Mouse (Mus musculus) forebrain, embryonic 14.5 days (tissue): ENCODE measurements around the gene Cntf. TPM values are rescaled to one million over a fixed set of nuclear protein-coding genes. Genes with fewer than 3 reads are reported as not detected.
"Not testable (repeated sequence)": the region's sequence is repeated elsewhere in the genome, so short reads cannot be mapped to it uniquely, and the experiment has no call there.

Experiments used
- ATAC-seq: fragments of 200-750 bp; cut with Nextera tagmentation; 2 replicates; pipeline ENCODE4 v1.8.0; 2017; ENCODE audit warnings: mild to moderate bottlenecking, moderate library complexity
- DNase-seq: peaks from one replicate; pipeline ENCODE4 v3.0.0-alpha.2; 2015; ENCODE audit warnings: low spot score
- H3K27ac ChIP-seq: fragments of 300-500 bp; sonication (generic); 2 replicates; pipeline ENCODE4 v1.5.1; 2014; ENCODE audit warnings: low read depth, mild to moderate bottlenecking, control low read depth, low read length, moderate library complexity
- H3K27me3 ChIP-seq: fragments of 300-500 bp; sonication (generic); replicated peaks from 2 replicates; pipeline ENCODE4 v1.6.1; 2014; ENCODE audit warnings: low read length, control low read depth, mixed read lengths; ENCODE audit not compliant: control insufficient read depth, insufficient read depth
- H3K36me3 ChIP-seq: fragments of 300-500 bp; sonication (generic); 2 replicates; pipeline ENCODE4 v1.6.1; 2014; ENCODE audit warnings: low read length, control low read depth; ENCODE audit not compliant: control insufficient read depth, insufficient read depth
- H3K4me1 ChIP-seq: fragments of 300-500 bp; sonication (generic); 2 replicates; pipeline ENCODE4 v1.6.1; 2014; ENCODE audit warnings: antibody characterized with exemption, low read length, control low read depth; ENCODE audit not compliant: control insufficient read depth, insufficient read depth
- H3K4me2 ChIP-seq: fragments of 300-500 bp; sonication (generic); 2 replicates; pipeline ENCODE4 v1.6.1; 2014; ENCODE audit warnings: mild to moderate bottlenecking, control low read depth, low read length
- H3K4me3 ChIP-seq: fragments of 300-500 bp; sonication (generic); 2 replicates; pipeline ENCODE4 v1.5.1; 2014; ENCODE audit warnings: low read depth, low read length, control low read depth
- H3K9ac ChIP-seq: fragments of 300-500 bp; sonication (generic); 2 replicates; pipeline ENCODE4 v1.6.1; 2014; ENCODE audit warnings: mild to moderate bottlenecking, low read length, control low read depth, moderate library complexity
- H3K9me3 ChIP-seq: fragments of 300-500 bp; sonication (generic); replicated peaks from 2 replicates; pipeline ENCODE4 v1.6.1; 2016; ENCODE audit warnings: low read length, control low read depth, mixed read lengths; ENCODE audit not compliant: control insufficient read depth
- WGBS: fragments of 180-500 bp; shearing (Covaris S2); extraction: QIAGEN DNeasy Blood & Tissue Kit; methylation state at CpG from one replicate; pipeline ENCODE4 v1.1.7; 2014; 5-methylcytosine and 5-hydroxymethylcytosine counted together
- polyA plus RNA-seq: library from polyadenylated mRNA; unstranded; fragments of >200 nt; fragmentation: Nextera tagmentation; extraction: Ambion mirVana; gene quantifications from 2 replicates; pipeline ENCODE4 v1.2.1, GENCODE M21; 2014

Cntf gene
- polyA plus RNA-seq, 1 experiment from 2014 or later = 1.2 TPM

- Histone ChIP-seq H3K27ac (no peak overlapping the region), H3K4me1 (no peaks in the 10 kb centered on the region), H3K4me2 (no peak overlapping the region), H3K36me3 (no peaks in the 10 kb centered on the region), H3K27me3 (no peaks in the 10 kb centered on the region), H3K9ac (no peak overlapping the region), H3K9me3 (no peaks in the 10 kb centered on the region), H3K4me3 (no peak overlapping the region)
- 58% methylated on average over 1 of the region's 1 CpGs for WGBS
- ATAC-seq (no peak), DNase-seq (no peak)
Measured at GRCm38 (mm10) chr19:12731036-12731435, 34.4 kb downstream of the Cntf start.

- no peak overlapping the region for H3K27ac ChIP-seq
- no peaks in the 10 kb centered on the region for H3K9me3 ChIP-seq
- ATAC-seq = no peak
- no peaks in the 10 kb centered on the region for H3K36me3 ChIP-seq
- no peaks in the 10 kb centered on the region for H3K4me1 ChIP-seq
- WGBS = 89% methylated on average over 1 of the region's 1 CpGs
- H3K4me3 ChIP-seq = no peak overlapping the region
- no peak overlapping the region for H3K9ac ChIP-seq
- no peak for DNase-seq
- H3K4me2 ChIP-seq = no peak overlapping the region
- H3K27me3 ChIP-seq = no peaks in the 10 kb centered on the region
Measured at GRCm38 (mm10) chr19:12725851-12726250, 39.6 kb downstream of the Cntf start.

- Histone ChIP-seq H3K9me3 (no peaks in the 10 kb centered on the region), H3K27me3 (no peaks in the 10 kb centered on the region), H3K36me3 (no peaks in the 10 kb centered on the region), H3K4me3 (no peak overlapping the region), H3K9ac (no peak overlapping the region), H3K4me2 (no peak overlapping the region), H3K27ac (no peak overlapping the region), H3K4me1 (no peaks in the 10 kb centered on the region)
- DNase-seq (no peak), ATAC-seq (no peak)
- WGBS = 78% methylated on average over 2 of the region's 3 CpGs
Measured at GRCm38 (mm10) chr19:12722308-12722707, 43.1 kb downstream of the Cntf start.

DNA sequence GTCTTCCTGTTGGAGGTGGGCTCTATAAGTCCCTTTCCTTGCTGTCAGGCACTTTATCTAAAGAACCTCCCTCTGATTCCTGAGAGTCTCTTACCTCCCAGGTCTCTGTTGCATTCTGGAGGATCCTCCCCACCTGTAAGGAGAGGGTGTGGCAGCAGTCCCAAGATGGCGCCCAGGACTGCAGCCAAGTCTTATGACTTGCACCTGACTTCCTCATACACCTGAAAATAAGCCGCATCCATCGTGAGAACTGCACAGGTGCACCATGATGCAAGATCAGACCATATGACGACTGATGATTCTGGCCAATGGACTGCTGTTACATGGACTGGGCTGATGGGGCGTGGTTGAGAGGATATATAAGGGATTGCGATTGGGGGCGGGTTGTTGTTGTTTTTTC lies 43.8 kb downstream of the Cntf start:
- H3K4me1 ChIP-seq, H3K27ac ChIP-seq, H3K4me2 ChIP-seq, H3K36me3 ChIP-seq, H3K27me3 ChIP-seq, H3K9ac ChIP-seq, ATAC-seq, DNase-seq, H3K9me3 ChIP-seq, H3K4me3 ChIP-seq: not testable (repeated sequence)
- WGBS = 96% methylated on average over 7 of the region's 7 CpGs

DNA sequence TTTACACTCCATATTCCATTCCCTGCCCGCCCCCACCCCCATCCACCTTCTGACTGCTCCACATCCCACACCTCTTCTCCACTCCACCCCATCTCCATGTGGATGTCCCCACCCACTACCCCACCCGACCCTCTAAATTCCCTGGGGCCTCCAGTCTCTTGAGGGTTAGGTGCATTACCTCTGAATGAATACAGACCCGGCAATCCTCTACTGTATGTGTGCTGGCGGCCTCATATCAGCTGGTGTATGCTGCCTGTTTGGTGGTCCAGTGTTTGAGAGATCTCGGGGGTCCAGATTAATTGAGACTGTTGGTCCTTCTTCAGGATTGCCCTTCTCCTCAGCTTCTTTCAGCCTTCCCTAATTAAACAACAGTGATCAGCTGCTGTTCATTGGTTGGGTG lies 44.5 kb downstream of the Cntf start:
- not testable (repeated sequence) for H3K36me3 ChIP-seq, H3K4me3 ChIP-seq, H3K4me1 ChIP-seq, ATAC-seq, H3K4me2 ChIP-seq, H3K27me3 ChIP-seq, DNase-seq, H3K9me3 ChIP-seq, H3K27ac ChIP-seq, H3K9ac ChIP-seq
- WGBS = 91% methylated on average over 5 of the region's 5 CpGs

GRCm38 (mm10) chr19:12720463-12720862 lies 45.0 kb downstream of the Cntf start:
- no peak for ATAC-seq
- Histone ChIP-seq H3K27ac (no peak overlapping the region), H3K9me3 (no peaks in the 10 kb centered on the region), H3K4me3 (no peak overlapping the region), H3K9ac (no peak overlapping the region), H3K4me1 (no peaks in the 10 kb centered on the region), H3K4me2 (no peak overlapping the region), H3K27me3 (no peaks in the 10 kb centered on the region), H3K36me3 (no peaks in the 10 kb centered on the region)
- no peak for DNase-seq
- 77% methylated on average over 2 of the region's 2 CpGs for WGBS

- no peak overlapping the region for H3K4me2 ChIP-seq
- H3K4me1 ChIP-seq = no peaks in the 10 kb centered on the region
- no peaks in the 10 kb centered on the region for H3K27me3 ChIP-seq
- H3K36me3 ChIP-seq = no peaks in the 10 kb centered on the region
- no peak for DNase-seq
- no peak for ATAC-seq
- H3K4me3 ChIP-seq = no peak overlapping the region
- WGBS = 87% methylated on average over 6 of the region's 6 CpGs
- H3K27ac ChIP-seq = no peak overlapping the region
- no peaks in the 10 kb centered on the region for H3K9me3 ChIP-seq
- no peak overlapping the region for H3K9ac ChIP-seq
Measured at GRCm38 (mm10) chr19:12719189-12719588, 46.2 kb downstream of the Cntf start.

Other genes with a start within 250 kb of the Cntf start
- gene Fam111a, start 219.9 kb downstream of the Cntf start, polyA plus RNA-seq = 9.9 and 10.9 TPM in 2 replicates
- gene Gm4952, start 165.7 kb downstream of the Cntf start, polyA plus RNA-seq = not detected in 2 replicates
- gene Glyat, start 132.3 kb downstream of the Cntf start, polyA plus RNA-seq = not detected in 2 replicates
- gene Olfr1442, start 95.2 kb downstream of the Cntf start, polyA plus RNA-seq = not detected in 2 replicates
- gene Olfr1443, start 87.5 kb downstream of the Cntf start, polyA plus RNA-seq = not detected in 2 replicates
- gene Keg1, start 69.8 kb downstream of the Cntf start, polyA plus RNA-seq = not detected in 2 replicates
- gene Zfp91, start 30.5 kb upstream of the Cntf start, polyA plus RNA-seq = 7.7 and 8.1 TPM in 2 replicates
- 1.2 and 1.4 TPM in 2 replicates for gene Lpxn, start 30.6 kb upstream of the Cntf start, polyA plus RNA-seq
- not detected in 2 replicates for gene Gm5244, start 81.0 kb upstream of the Cntf start, polyA plus RNA-seq
- not detected in 2 replicates for gene Olfr1444, start 91.7 kb upstream of the Cntf start, polyA plus RNA-seq
- not detected in 2 replicates for gene Olfr1445, start 118.2 kb upstream of the Cntf start, polyA plus RNA-seq
- gene Olfr1446, start 127.9 kb upstream of the Cntf start, polyA plus RNA-seq = not detected in 2 replicates
- not detected in 2 replicates for gene Olfr1447, start 138.1 kb upstream of the Cntf start, polyA plus RNA-seq
- gene Olfr1448, start 158.8 kb upstream of the Cntf start, polyA plus RNA-seq = not detected in 2 replicates
- gene Olfr1449, start 165.2 kb upstream of the Cntf start, polyA plus RNA-seq = not detected in 2 replicates
- not detected in 2 replicates for gene Olfr1450, start 184.6 kb upstream of the Cntf start, polyA plus RNA-seq
- not detected in 2 replicates for gene Olfr1451, start 229.4 kb upstream of the Cntf start, polyA plus RNA-seq